Mouse (Mus musculus): ENCODE results near the gene Ywhaq.

DNA sequence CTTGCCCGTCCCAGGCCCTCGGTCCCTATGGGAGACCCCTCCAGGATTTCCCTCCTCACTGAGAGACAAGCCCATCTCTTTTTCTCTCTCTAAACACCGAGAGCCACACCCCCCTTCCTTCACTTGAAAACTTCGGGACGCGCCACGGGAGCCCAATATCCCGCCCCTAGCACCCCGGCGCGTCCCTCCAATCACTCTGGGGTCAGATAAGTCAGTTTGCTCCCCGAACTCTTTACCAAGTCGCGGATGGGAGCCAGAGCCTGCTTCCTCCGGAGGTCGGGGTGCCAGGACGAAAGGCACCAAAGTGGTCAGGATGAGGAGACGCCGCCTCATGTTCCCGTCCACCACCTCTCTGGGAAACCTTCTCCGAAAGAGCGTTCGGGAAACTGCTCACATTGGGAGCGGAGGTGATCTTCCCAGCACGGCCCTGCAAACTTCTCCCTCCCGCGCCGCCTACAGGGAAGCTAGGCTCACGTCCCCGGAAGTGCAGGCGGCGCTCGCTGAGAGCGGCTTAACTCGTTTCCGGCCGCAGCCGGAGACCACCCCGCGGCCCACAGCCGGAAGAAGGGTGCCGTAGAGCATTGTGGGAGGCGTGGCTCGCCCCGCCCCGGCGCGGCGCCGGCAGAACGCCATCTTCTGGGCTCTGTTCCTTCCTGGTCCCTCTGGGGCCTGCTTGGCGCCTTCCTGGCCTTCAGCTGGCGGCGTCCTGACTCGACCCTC, 44.2 kb downstream of the Ywhaq start, which contains the start of gene Adam17:
- peak; percentile 58; the same call in 1 of the 2 replicates for TF ChIP-seq CTCF (IDR thresholded peaks at IDR 0.05; ENCODE audit: extremely low read depth, insufficient read length, insufficient replicate concordance, low read depth, low read length)
- TF ChIP-seq POLR2A (IDR thresholded peaks at IDR 0.05; ENCODE audit: low read depth, low read length): peak; percentile 75
